Mouse (Mus musculus) thymus, postnatal 36 days (tissue): Measurements from ENCODE around the gene Lmod2.

Experiments
- DNase-seq, 2 experiments: peaks; one replicate each; pipeline ENCODE4 v3.0.0; 2022; ENCODE audit warnings: mixed read lengths in 2 of 2

Gene Lmod2

GRCm38 (mm10) chr6:24645346-24646053 lies 47.9 kb downstream of the Lmod2 start:
- no peak for DNase-seq

DNA sequence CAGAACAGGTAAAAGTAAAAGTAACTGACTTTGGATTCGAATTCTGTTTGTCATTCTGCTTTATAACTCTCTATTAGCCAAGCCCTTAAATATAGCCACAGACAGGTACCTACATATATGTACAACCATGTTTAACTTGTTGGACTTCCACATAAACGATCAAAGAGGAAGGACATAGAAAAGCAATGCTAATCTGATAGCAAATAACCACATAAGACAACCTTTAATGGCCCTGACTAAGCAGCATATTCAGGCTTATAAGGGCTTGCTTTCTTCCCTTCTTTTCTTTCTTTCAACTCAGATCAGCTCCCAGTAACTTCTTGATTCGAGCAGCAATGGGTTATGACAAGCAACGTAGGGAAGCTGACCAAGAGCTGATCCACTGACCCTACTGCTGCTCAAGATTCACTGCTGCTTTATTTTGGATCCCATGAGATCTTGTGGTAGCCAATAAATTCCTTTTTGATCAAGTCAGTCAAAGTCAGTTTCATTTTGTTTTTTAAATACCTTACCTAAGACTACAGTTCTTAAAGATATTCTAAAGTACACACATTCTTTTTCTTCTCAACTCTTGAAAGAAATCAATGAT lies 49.6 kb downstream of the Lmod2 start:
- no peak for DNase-seq

DNA sequence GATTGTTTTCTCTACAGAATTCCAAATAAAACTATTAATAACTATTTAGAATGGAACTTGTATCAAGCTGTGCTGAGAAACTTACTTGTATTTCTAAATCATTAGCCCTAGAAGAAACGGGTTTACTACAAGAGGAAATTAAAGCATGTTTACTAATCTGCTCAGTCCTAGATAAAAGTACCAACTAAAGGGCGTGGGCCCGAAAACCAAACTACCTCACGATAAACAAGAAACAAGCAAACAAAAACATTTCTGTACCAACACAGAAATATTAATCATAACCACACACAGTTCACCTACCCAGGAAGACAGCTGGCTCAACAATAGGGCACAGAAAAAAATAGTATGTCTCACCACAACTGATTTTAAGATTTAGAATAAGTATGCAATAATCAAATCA lies 50.8 kb downstream of the Lmod2 start:
- no peak for DNase-seq

GRCm38 (mm10) chr6:24650719-24651118 lies 53.2 kb downstream of the Lmod2 start:
- no peak for DNase-seq

DNA sequence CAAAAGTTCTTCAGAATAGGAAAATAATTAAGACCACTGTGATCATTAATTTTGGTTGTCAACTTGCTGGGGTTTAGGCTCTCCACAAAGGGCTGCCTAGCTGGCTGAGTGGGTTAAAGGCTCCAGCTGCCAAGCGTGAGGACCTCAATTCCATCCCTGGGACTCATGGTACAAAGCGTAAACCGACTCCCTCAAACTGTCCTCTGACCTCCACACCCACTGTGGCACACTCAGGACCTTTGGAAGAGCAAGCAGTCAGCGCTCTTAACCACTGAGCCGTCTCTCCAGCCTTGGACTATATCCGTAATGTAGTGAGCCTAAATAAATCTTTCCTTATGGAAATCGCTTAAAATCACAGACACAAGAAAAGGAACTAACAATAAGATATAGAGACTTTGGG lies 54.0 kb downstream of the Lmod2 start:
- DNase-seq, result no peak
